Mouse (Mus musculus) intestine, embryonic 14.5 days (tissue): ENCODE data around the gene Scrn2. TPM values are rescaled to one million over a fixed set of nuclear protein-coding genes. Genes with fewer than 3 reads are reported as not detected.

Experiments used
- ATAC-seq: fragments of 200-750 bp; cut with Nextera tagmentation; replicated peaks from 2 replicates; pipeline ENCODE4 v1.8.0; 2017; ENCODE audit warnings: low read depth, moderate number of reproducible peaks, moderate TSS enrichment, moderate library complexity; ENCODE audit not compliant: low FRiP score, low TSS enrichment
- DNase-seq: peaks from one replicate; pipeline ENCODE4 v3.0.0-alpha.2; 2018; ENCODE audit warnings: low spot score
- H3K27ac ChIP-seq: fragments of 300-500 bp; sonication (generic); 2 replicates; pipeline ENCODE4 v1.5.1; 2014; ENCODE audit warnings: low read depth, mild to moderate bottlenecking, control low read depth
- H3K27me3 ChIP-seq: fragments of 300-500 bp; sonication (generic); replicated peaks from 2 replicates; pipeline ENCODE4 v1.6.1; 2014; ENCODE audit warnings: low read length, control low read depth; ENCODE audit not compliant: control insufficient read depth, insufficient read depth
- H3K36me3 ChIP-seq: fragments of 300-500 bp; sonication (generic); 2 replicates; pipeline ENCODE4 v1.6.1; 2014; ENCODE audit warnings: low read length, control low read depth; ENCODE audit not compliant: control insufficient read depth, insufficient read depth
- H3K4me1 ChIP-seq: fragments of 300-500 bp; sonication (generic); replicated peaks from 2 replicates; pipeline ENCODE4 v1.6.1; 2014; ENCODE audit warnings: low read length, control low read depth, mixed read lengths; ENCODE audit not compliant: control insufficient read depth, insufficient read depth
- H3K4me2 ChIP-seq: fragments of 300-500 bp; sonication (generic); 2 replicates; pipeline ENCODE4 v1.6.1; 2014; ENCODE audit warnings: low read length
- H3K4me3 ChIP-seq: fragments of 300-500 bp; sonication (generic); 2 replicates; pipeline ENCODE4 v1.5.1; 2014; ENCODE audit warnings: low read depth, low read length, control low read depth, mixed read lengths
- H3K9ac ChIP-seq: fragments of 300-500 bp; sonication (generic); 2 replicates; pipeline ENCODE4 v1.6.1; 2014; ENCODE audit warnings: mild to moderate bottlenecking, low read length
- H3K9me3 ChIP-seq: fragments of 300-500 bp; sonication (generic); 2 replicates; pipeline ENCODE4 v1.6.1; 2016; ENCODE audit warnings: low read length, control low read depth; ENCODE audit not compliant: control insufficient read depth
- WGBS: fragments of 180-500 bp; shearing (Covaris S2); extraction: QIAGEN DNeasy Blood & Tissue Kit; methylation state at CpG from one replicate; pipeline ENCODE4 v1.1.7; 2014; 5-methylcytosine and 5-hydroxymethylcytosine counted together
- polyA plus RNA-seq: library from polyadenylated mRNA; unstranded; fragments of >200 nt; fragmentation: Nextera tagmentation; extraction: Ambion mirVana; gene quantifications from 2 replicates; pipeline ENCODE4 v1.2.1, GENCODE M21; 2014

The Scrn2 gene
- 18.6 and 19.0 TPM in 2 replicates for polyA plus RNA-seq

GRCm38 (mm10) chr11:97029686-97030417 lies at the start of gene Scrn2:
TSS of gene Scrn2 (plus strand) at chr11:97029938.
- Histone ChIP-seq H3K4me1 (peaks cover 19% of the 10 kb centered on the region), H3K9ac (peak within 1 kb of the TSS; percentile 69), H3K4me2 (peak within 1 kb of the TSS; percentile 96), H3K9me3 (no peaks in the 10 kb centered on the region), H3K4me3 (peak within 1 kb of the TSS; percentile 73), H3K36me3 (0 out of 2 replicates have a peak, but pooled peaks cover 4% of the 10 kb centered on the region), H3K27me3 (no peaks in the 10 kb centered on the region), H3K27ac (peak within 1 kb of the TSS; percentile 59; the same call in 1 of the 2 replicates)
- ATAC-seq: peak; percentile 64
- DNase-seq: peak; percentile 99
- WGBS: 1% methylated on average over 25 of the region's 25 CpGs

DNA sequence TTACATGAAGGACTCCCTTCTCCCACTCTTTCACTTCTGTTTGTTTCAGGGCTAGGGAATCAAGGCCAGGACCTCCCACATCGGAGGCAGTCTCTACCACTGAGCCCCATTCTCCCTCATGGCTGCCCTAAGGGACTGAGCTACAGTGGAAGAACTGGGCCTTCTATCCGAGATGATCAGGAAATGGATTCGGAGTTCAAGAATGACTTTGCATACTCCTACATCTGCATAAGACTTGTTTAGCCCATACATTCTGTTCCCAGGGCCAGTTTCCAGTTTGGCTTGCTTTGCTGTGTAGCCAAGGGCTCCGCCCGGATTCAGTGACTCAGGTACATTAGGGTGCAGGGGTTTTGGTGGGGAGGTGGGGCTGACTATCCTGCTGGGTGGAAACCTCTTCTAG lies 49.7 kb upstream of the Scrn2 start:
- Histone ChIP-seq H3K4me2 (no peak overlapping the region), H3K4me3 (no peak overlapping the region), H3K27ac (no peak overlapping the region), H3K27me3 (0 out of 2 replicates have a peak, but pooled peaks cover 4% of the 10 kb centered on the region), H3K9me3 (no peaks in the 10 kb centered on the region), H3K9ac (no peak overlapping the region), H3K4me1 (peaks cover 15% of the 10 kb centered on the region), H3K36me3 (no peaks in the 10 kb centered on the region)
- no peak for DNase-seq
- ATAC-seq: no peak
- WGBS: 82% methylated on average over 5 of the region's 5 CpGs

- WGBS: 67% methylated on average over 15 of the region's 15 CpGs
- H3K4me2 ChIP-seq: no peak overlapping the region
- H3K4me3 ChIP-seq: no peak overlapping the region
- no peaks in the 10 kb centered on the region for H3K9me3 ChIP-seq
- no peak overlapping the region for H3K27ac ChIP-seq
- H3K27me3 ChIP-seq: 0 out of 2 replicates have a peak, but pooled peaks cover 7% of the 10 kb centered on the region
- H3K9ac ChIP-seq: no peak overlapping the region
- DNase-seq (no peak), ATAC-seq (no peak)
- peaks cover 6% of the 10 kb centered on the region for H3K4me1 ChIP-seq
- H3K36me3 ChIP-seq: no peaks in the 10 kb centered on the region
Observed at GRCm38 (mm10) chr11:96981461-96981860, 48.3 kb upstream of the Scrn2 start.

- no peaks in the 10 kb centered on the region for H3K36me3 ChIP-seq
- 0 out of 2 replicates have a peak overlapping the region, but pooled peaks have one; percentile 11 for H3K4me2 ChIP-seq
Observed at GRCm38 (mm10) chr11:96982355-96982754, 47.4 kb upstream of the Scrn2 start.

DNA sequence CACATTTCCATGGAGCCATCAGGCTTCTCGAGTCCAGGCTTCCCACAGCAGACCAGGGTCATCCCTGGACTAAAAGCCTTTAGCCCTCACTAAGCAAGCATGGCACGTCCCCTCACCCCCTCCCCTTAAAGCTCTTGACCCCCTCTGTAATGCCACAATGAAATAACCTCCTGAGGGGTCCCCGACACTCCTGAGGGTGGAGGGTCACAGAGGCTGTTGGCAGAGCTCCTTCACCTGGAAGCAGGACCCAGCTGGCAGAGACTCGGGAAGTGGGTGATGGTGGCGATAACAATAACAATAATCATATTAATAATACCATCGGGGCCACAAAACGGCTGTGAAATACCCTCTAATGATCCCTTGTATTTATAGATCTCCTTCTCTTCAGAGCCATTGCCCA lies 46.9 kb upstream of the Scrn2 start, which contains the start of gene Sp2:
Sp2 (minus strand) TSS at position 101 of the 400 bp plus-strand sequence.
- DNase-seq: no peak
- no peaks in the 10 kb centered on the region for H3K9me3 ChIP-seq
- H3K9ac ChIP-seq: no peak within 1 kb of the TSS
- H3K4me1 ChIP-seq: peaks cover 11% of the 10 kb centered on the region
- no peak within 1 kb of the TSS for H3K4me3 ChIP-seq
- ATAC-seq: no peak
- H3K4me2 ChIP-seq: 0 out of 2 replicates have a peak within 1 kb of the TSS, but pooled peaks have one; percentile 11
- H3K27ac ChIP-seq: no peak within 1 kb of the TSS
- H3K27me3 ChIP-seq: 0 out of 2 replicates have a peak, but pooled peaks cover 7% of the 10 kb centered on the region
- no peaks in the 10 kb centered on the region for H3K36me3 ChIP-seq
- 71% methylated on average over 7 of the region's 7 CpGs for WGBS

More at GRCm38 (mm10) chr11:96982355-96982754, 47.4 kb upstream of the Scrn2 start:
- no peak for ATAC-seq
- Histone ChIP-seq H3K9me3 (no peaks in the 10 kb centered on the region), H3K4me1 (peaks cover 6% of the 10 kb centered on the region), H3K4me3 (no peak overlapping the region), H3K27ac (no peak overlapping the region), H3K27me3 (0 out of 2 replicates have a peak, but pooled peaks cover 7% of the 10 kb centered on the region), H3K9ac (no peak overlapping the region)
- WGBS: 4% methylated on average over 7 of the region's 7 CpGs
- DNase-seq: peak; percentile 90

DNA sequence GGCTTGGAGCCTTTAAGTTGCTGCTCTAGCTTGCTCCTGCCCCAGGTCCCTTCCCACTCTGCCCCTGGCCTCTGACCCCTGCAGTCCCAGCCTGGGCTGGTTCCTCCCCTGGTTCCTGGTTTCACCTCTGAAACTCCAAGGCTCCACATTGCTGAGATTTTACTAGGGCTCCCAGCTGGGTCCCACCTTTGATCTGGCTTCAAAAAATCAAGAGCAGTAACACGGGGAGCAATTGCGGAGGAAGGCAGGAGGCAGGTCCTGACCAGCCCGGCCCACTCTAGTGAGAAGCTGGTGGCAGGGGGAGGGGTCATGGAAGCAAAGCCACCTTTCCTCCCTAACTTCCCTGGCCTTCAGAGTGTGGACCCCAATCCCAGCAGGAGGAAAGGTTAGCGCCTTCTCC lies 44.8 kb upstream of the Scrn2 start:
- Histone ChIP-seq H3K4me2 (no peak overlapping the region), H3K4me3 (no peak overlapping the region), H3K9ac (no peak overlapping the region), H3K36me3 (no peaks in the 10 kb centered on the region), H3K27ac (no peak overlapping the region), H3K27me3 (0 out of 2 replicates have a peak, but pooled peaks cover 7% of the 10 kb centered on the region), H3K9me3 (no peaks in the 10 kb centered on the region), H3K4me1 (peaks cover 12% of the 10 kb centered on the region)
- ATAC-seq (no peak), DNase-seq (no peak)
- WGBS: 30% methylated on average over 4 of the region's 4 CpGs

DNA sequence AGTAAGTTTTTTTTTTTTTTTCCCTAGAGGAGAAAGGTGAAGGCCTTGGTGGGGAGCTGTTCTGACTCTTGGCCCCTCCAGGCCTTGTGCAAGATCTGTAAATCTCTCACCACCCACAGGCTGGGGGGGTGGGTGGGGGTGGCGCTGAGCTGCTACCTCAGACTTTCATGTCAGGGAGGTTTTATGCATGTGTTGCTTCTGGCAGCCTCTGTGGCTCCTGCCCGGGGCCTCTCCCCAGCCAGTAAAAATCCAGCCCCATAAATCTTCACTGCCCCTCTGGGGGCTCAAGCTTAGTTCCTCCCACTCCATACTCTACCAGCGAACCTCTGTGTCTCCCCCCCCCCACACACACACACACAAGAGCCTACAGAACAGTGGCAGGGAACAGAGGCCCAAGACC lies 43.3 kb upstream of the Scrn2 start:
- Histone ChIP-seq H3K4me1 (peaks cover 15% of the 10 kb centered on the region), H3K36me3 (no peaks in the 10 kb centered on the region), H3K27ac (no peak overlapping the region), H3K4me2 (no peak overlapping the region), H3K27me3 (0 out of 2 replicates have a peak, but pooled peaks cover 7% of the 10 kb centered on the region), H3K4me3 (no peak overlapping the region), H3K9me3 (no peaks in the 10 kb centered on the region), H3K9ac (no peak overlapping the region)
- WGBS: 21% methylated on average over 3 of the region's 3 CpGs
- ATAC-seq: no peak
- DNase-seq: no peak

DNA sequence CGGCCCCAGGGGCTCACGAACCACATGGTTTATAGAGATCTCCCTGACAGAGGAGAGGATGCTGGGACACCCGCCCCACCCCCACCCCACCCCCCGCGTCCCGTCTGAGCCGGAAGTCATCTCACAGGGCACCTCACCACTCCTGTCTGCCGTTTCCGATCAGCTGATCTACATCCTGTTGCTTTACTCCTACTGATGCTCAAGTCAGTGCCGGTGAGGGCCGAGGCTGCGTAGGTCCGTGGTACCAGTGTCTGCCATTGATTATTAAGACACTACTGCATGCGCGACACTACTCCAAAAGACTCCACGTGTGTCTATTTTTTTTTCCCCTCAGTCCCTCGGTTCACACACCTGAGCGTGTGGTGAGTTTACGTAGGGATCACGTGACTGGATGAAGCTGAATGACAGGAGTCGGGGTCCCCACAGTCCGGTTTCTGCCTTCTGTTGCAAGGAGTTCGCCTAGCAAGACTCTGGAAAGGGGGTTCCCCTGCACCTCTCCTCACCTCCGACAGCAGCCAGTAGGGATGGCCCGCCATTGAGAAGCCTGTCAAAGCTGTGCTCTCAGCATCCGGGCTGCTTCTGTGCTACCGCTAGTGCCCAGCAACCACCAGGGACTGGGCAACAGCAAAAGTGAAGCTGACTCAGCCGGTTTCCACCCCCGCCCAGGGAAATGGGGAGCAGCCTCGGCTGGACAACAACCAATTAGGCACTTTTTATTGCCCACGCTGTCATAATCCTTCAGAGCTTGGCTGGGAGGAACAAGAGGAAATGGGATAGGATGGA lies 41.7 kb upstream of the Scrn2 start:
- Histone ChIP-seq H3K27ac (no peak overlapping the region), H3K4me3 (peak overlapping the region; percentile 8; the same call in 1 of the 2 replicates), H3K27me3 (0 out of 2 replicates have a peak, but pooled peaks cover 7% of the 10 kb centered on the region), H3K4me1 (peaks cover 28% of the 10 kb centered on the region), H3K4me2 (peak overlapping the region; percentile 50), H3K9me3 (no peaks in the 10 kb centered on the region), H3K36me3 (no peaks in the 10 kb centered on the region), H3K9ac (no peak overlapping the region)
- DNase-seq (peak; percentile 65), ATAC-seq (peak; percentile 32)
- WGBS: 7% methylated on average over 31 of the region's 31 CpGs
